Mouse (Mus musculus) heart, embryonic 16.5 days (tissue): Measurements from ENCODE around the gene Crls1. TPM values are rescaled to one million over a fixed set of nuclear protein-coding genes. Genes with fewer than 3 reads are reported as not detected.

Experiments used
- ATAC-seq: fragments of 200-750 bp; cut with Nextera tagmentation; replicated peaks from 2 replicates; pipeline ENCODE4 v1.8.0; 2017; ENCODE audit warnings: moderate number of reproducible peaks; ENCODE audit not compliant: insufficient read depth, low FRiP score; ENCODE audit errors: extremely low read depth
- H3K27ac ChIP-seq: fragments of 300-500 bp; sonication (generic); 2 replicates; pipeline ENCODE4 v1.5.1; 2014; ENCODE audit warnings: mild to moderate bottlenecking, low read length, control low read depth, moderate library complexity
- H3K27me3 ChIP-seq: fragments of 300-500 bp; sonication (generic); 2 replicates; pipeline ENCODE4 v1.6.1; 2014; ENCODE audit warnings: low read length, mixed read lengths; ENCODE audit not compliant: control insufficient read depth, insufficient read depth
- H3K36me3 ChIP-seq: fragments of 300-500 bp; sonication (generic); 2 replicates; pipeline ENCODE4 v1.6.1; 2014; ENCODE audit not compliant: control insufficient read depth, insufficient read depth
- H3K4me1 ChIP-seq: fragments of 300-500 bp; sonication (generic); 2 replicates; pipeline ENCODE4 v1.6.1; 2014; ENCODE audit warnings: low read length, mixed read lengths; ENCODE audit not compliant: control insufficient read depth, insufficient read depth
- H3K4me2 ChIP-seq: fragments of 300-500 bp; sonication (generic); 2 replicates; pipeline ENCODE4 v1.6.1; 2014; ENCODE audit warnings: low read depth, mild to moderate bottlenecking, control low read depth, low read length
- H3K4me3 ChIP-seq: fragments of 300-500 bp; sonication (generic); 2 replicates; pipeline ENCODE4 v1.5.1; 2014; ENCODE audit warnings: mild to moderate bottlenecking, control low read depth, low read length
- H3K9ac ChIP-seq: fragments of 300-500 bp; sonication (generic); 2 replicates; pipeline ENCODE4 v1.6.1; 2014; ENCODE audit warnings: low read length, control low read depth
- H3K9me3 ChIP-seq: fragments of 300-500 bp; sonication (generic); replicated peaks from 2 replicates; pipeline ENCODE4 v1.6.1; 2016; ENCODE audit warnings: low read length; ENCODE audit not compliant: control insufficient read depth
- WGBS: fragments of 180-500 bp; shearing (Covaris S2); extraction: QIAGEN DNeasy Blood & Tissue Kit; methylation state at CpG from one replicate; pipeline ENCODE4 v1.1.7; 2014; 5-methylcytosine and 5-hydroxymethylcytosine counted together
- polyA plus RNA-seq: library from polyadenylated mRNA; unstranded; fragments of >200 nt; fragmentation: Nextera tagmentation; extraction: Ambion mirVana; gene quantifications from 2 replicates; pipeline ENCODE4 v1.2.1, GENCODE M21; 2015

The Crls1 gene
- polyA plus RNA-seq, result 5.5 and 5.6 TPM in 2 replicates

GRCm38 (mm10) chr2:132846407-132847358 lies at the start of gene Crls1:
TSS of gene Crls1 (plus strand) at chr2:132846666.
- Histone ChIP-seq H3K4me3 (peak within 1 kb of the TSS; percentile 82), H3K9me3 (no peaks in the 10 kb centered on the region), H3K27ac (peak within 1 kb of the TSS; percentile 85), H3K27me3 (no peaks in the 10 kb centered on the region), H3K4me2 (peak within 1 kb of the TSS; percentile 70), H3K36me3 (peaks cover 10% of the 10 kb centered on the region; the same call in 1 of the 2 replicates), H3K9ac (peak within 1 kb of the TSS; percentile 86), H3K4me1 (peaks cover 8% of the 10 kb centered on the region)
- WGBS, result under 1% methylated on average over 84 of the region's 96 CpGs
- peak; percentile 91 for ATAC-seq

DNA sequence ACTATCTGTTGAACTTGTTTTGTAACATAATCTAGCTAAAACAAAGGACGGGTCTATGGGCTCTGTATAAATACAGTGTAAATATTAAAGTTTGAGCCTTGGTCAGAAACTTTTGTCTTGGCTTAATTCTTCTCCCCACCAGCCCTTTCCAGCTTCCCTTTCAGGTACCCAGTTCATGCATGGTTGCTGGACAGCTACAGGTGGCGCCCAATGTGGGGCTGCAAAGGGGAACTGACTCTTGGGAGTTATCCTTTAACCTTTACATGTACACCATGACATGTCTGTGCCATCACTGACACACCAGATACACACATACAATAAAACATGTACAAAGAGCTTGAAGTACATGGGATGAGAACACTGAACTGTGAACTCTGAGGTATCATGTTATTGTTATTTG lies 43.5 kb upstream of the Crls1 start:
- H3K4me3 ChIP-seq, result no peak overlapping the region
- no peak overlapping the region for H3K4me2 ChIP-seq
- H3K36me3 ChIP-seq, result peaks cover 39% of the 10 kb centered on the region
- no peaks in the 10 kb centered on the region for H3K9me3 ChIP-seq
- ATAC-seq, result no peak
- no peaks in the 10 kb centered on the region for H3K27me3 ChIP-seq
- 90% methylated on average over 2 of the region's 2 CpGs for WGBS
- H3K27ac ChIP-seq, result no peak overlapping the region
- no peaks in the 10 kb centered on the region for H3K4me1 ChIP-seq
- H3K9ac ChIP-seq, result no peak overlapping the region

DNA sequence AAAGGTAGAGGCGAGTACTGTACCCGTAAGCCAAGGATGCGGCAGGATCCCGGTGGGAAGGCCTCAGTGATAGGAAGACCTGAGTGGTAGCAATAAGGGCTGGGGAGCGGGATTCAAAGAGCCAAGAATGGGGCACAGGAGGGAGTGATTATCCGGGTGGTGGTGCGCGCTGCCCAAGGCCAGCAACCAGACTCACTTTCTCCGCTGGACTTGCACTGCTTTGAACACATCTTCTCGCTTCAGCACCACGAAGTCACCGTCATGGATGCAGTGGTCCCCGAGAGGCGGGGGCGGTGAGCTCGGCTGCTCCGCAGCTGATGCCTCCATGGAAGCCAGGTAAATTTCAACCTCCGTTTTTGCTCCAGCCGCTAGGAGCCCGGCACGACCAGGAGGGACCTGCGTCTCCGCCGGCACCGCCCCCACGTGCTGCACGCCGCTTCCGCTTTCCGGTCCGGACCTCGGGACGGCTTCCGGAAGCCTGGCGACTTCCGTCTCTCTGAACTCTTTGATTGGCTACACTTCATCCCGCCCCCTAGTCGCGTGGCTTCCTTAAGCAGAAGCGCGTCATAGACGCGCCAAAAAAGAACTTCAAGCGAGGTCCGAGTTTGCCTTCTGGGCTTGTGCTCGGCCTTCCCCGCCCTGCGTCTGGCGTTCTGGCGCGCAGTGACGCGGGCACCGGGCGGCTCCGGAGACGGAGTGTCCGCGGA lies 30.7 kb upstream of the Crls1 start, which contains the start of the genes Trmt6 and Mcm8:
Trmt6 (minus strand) TSS at position 448 of the 707 bp plus-strand sequence.
Mcm8 (plus strand) TSS at position 534 of the 707 bp plus-strand sequence.
- under 1% methylated on average over 59 of the region's 59 CpGs for WGBS
- H3K9ac ChIP-seq, result peak within 1 kb of the TSS; percentile 80
- peaks cover 5% of the 10 kb centered on the region; the same call in 1 of the 2 replicates for H3K4me1 ChIP-seq
- no peaks in the 10 kb centered on the region for H3K27me3 ChIP-seq
- H3K4me2 ChIP-seq, result peak within 1 kb of the TSS; percentile 82
- H3K27ac ChIP-seq, result peak within 1 kb of the TSS; percentile 65
- peak within 1 kb of the TSS; percentile 83 for H3K4me3 ChIP-seq
- H3K9me3 ChIP-seq, result no peaks in the 10 kb centered on the region
- ATAC-seq, result peak; percentile 100
- peaks cover 13% of the 10 kb centered on the region; the same call in 1 of the 2 replicates for H3K36me3 ChIP-seq

DNA sequence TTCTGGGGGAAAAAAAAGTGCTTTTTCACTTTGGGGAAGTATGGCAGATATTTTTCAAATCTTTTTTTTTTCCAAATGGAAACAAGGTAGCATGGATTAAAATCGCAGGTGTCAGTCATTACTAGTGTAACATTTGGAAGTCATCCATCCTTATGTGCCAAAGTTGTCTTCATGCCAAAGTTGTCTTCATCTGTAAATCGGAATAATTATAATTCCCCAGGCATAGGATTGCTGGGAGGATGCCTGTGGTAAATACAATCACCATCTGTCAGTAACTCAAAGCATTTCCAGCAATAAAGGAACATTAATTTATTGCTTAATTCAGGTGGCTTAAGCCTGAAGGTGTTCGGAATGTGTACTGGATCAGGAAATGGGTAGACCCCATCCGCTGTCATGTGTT lies 5.4 kb upstream of the Crls1 start:
- no peak for ATAC-seq

GRCm38 (mm10) chr2:132847581-132847980 lies 1.1 kb downstream of the Crls1 start:
- H3K9me3 ChIP-seq, result no peaks in the 10 kb centered on the region

More for the DNA sequence above, 5.4 kb upstream of the Crls1 start:
- 88% methylated on average over 4 of the region's 4 CpGs for WGBS
- no peaks in the 10 kb centered on the region for H3K4me1 ChIP-seq
- peaks cover 2% of the 10 kb centered on the region; the same call in 1 of the 2 replicates for H3K36me3 ChIP-seq
- H3K9me3 ChIP-seq, result no peaks in the 10 kb centered on the region
- no peak overlapping the region for H3K4me2 ChIP-seq
- H3K9ac ChIP-seq, result no peak overlapping the region
- no peaks in the 10 kb centered on the region for H3K27me3 ChIP-seq
- no peak overlapping the region for H3K4me3 ChIP-seq
- H3K27ac ChIP-seq, result no peak overlapping the region

DNA sequence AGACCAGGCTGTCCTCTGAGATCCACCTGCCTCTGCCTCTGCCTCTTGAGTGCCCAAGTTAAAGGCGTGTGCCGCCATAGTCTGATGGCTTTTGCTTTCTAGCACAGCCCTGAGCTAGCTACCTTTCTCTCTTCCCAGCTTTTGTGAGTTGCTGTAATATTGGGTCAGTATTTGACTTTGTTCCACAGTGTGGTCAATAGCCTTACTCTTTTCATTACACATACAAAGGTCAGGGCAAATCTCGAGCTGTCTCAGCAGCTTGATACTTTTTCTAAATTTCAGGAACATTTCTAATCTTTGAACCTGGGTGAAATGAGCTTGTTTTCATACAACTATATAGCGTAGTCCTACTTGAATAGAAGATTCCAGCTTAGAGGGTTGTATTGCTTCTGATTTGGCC lies 1.9 kb downstream of the Crls1 start:
- no peaks in the 10 kb centered on the region for H3K27me3 ChIP-seq
- ATAC-seq, result no peak
- 84% methylated on average over 4 of the region's 4 CpGs for WGBS
- H3K9ac ChIP-seq, result no peak overlapping the region
- peaks cover 8% of the 10 kb centered on the region for H3K4me1 ChIP-seq
- no peak overlapping the region for H3K4me2 ChIP-seq
- peaks cover 8% of the 10 kb centered on the region; the same call in 1 of the 2 replicates for H3K36me3 ChIP-seq
- no peak overlapping the region for H3K27ac ChIP-seq
- no peak overlapping the region for H3K4me3 ChIP-seq
- H3K9me3 ChIP-seq, result no peaks in the 10 kb centered on the region

More at GRCm38 (mm10) chr2:132847581-132847980, 1.1 kb downstream of the Crls1 start:
- 35% methylated on average over 7 of the region's 7 CpGs for WGBS
- H3K27ac ChIP-seq, result no peak overlapping the region
- H3K4me3 ChIP-seq, result peak overlapping the region; percentile 82
- H3K4me2 ChIP-seq, result peak overlapping the region; percentile 70
- H3K36me3 ChIP-seq, result peaks cover 10% of the 10 kb centered on the region; the same call in 1 of the 2 replicates
- no peaks in the 10 kb centered on the region for H3K27me3 ChIP-seq
- H3K4me1 ChIP-seq, result peaks cover 8% of the 10 kb centered on the region
- ATAC-seq, result no peak
- H3K9ac ChIP-seq, result peak overlapping the region; percentile 86

GRCm38 (mm10) chr2:132849141-132849540 lies 2.7 kb downstream of the Crls1 start:
- peaks cover 8% of the 10 kb centered on the region; the same call in 1 of the 2 replicates for H3K36me3 ChIP-seq
- no peaks in the 10 kb centered on the region for H3K27me3 ChIP-seq
- peaks cover 8% of the 10 kb centered on the region for H3K4me1 ChIP-seq
- no peak overlapping the region for H3K4me3 ChIP-seq
- no peak overlapping the region for H3K4me2 ChIP-seq
- no peaks in the 10 kb centered on the region for H3K9me3 ChIP-seq
- H3K27ac ChIP-seq, result no peak overlapping the region
- WGBS, result 92% methylated on average over 6 of the region's 6 CpGs
- no peak for ATAC-seq
- H3K9ac ChIP-seq, result no peak overlapping the region

DNA sequence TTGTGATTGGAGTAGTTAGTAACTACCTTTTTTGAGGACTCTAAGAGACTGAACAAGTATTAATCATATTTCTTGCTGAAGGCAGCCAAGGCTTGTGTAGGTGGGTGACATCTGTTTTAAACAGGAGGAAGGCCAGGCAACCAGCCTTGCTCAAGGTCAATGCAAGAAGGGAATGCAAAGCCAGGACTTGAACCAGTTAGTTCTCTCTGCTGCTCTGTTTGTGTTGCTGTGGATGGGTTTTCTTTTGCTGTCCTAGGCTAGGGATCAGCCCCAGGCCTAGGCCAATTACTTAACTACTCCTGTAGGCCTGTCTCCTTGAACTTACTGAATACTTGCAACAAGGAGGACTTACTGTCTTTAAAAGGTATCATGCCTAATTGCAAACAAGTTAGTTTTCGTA lies 6.6 kb downstream of the Crls1 start:
- Histone ChIP-seq H3K9me3 (no peaks in the 10 kb centered on the region), H3K27me3 (no peaks in the 10 kb centered on the region), H3K4me1 (no peaks in the 10 kb centered on the region), H3K4me3 (no peak overlapping the region), H3K36me3 (peaks cover 8% of the 10 kb centered on the region; the same call in 1 of the 2 replicates), H3K4me2 (no peak overlapping the region), H3K9ac (no peak overlapping the region), H3K27ac (no peak overlapping the region)
- no peak for ATAC-seq
- 91% methylated on average over 1 of the region's 1 CpGs for WGBS
